Mouse (Mus musculus): ENCODE data around the gene Lrrc8d. TPM values are rescaled to one million over a fixed set of nuclear protein-coding genes. Genes with fewer than 3 reads are reported as not detected.

Lrrc8d gene
- polyA plus RNA-seq, 1 experiment from 2014 or later: 24.7 TPM

GRCm38 (mm10) chr5:105833923-105834322 is 134.2 kb downstream of the Lrrc8d start:
- Histone ChIP-seq H3K27me3 (ENCODE audit: control insufficient read depth, insufficient read depth, low read length) (no peaks in the 10 kb centered on the region), H3K4me3 (ENCODE audit: low read depth, low read length) (no peak overlapping the region), H3K27ac (ENCODE audit: low read depth, low read length) (no peak overlapping the region), H3K9ac (ENCODE audit: low read depth, low read length) (no peak overlapping the region), H3K4me1 (replicated peaks; ENCODE audit: control insufficient read depth, insufficient read depth, low read length) (no peaks in the 10 kb centered on the region), H3K4me2 (replicated peaks; ENCODE audit: low read depth, low read length) (no peak overlapping the region), H3K36me3 (ENCODE audit: control insufficient read depth, insufficient read depth, low read length) (no peaks in the 10 kb centered on the region), H3K9me3 (ENCODE audit: control insufficient read depth, low read length) (no peaks in the 10 kb centered on the region)
- WGBS: 72% methylated on average over 3 of the region's 3 CpGs
- DNase-seq (ENCODE audit: low spot score) (no peak), ATAC-seq (ENCODE audit: low FRiP score) (no peak)

- H3K9ac ChIP-seq (ENCODE audit: low read depth, low read length): no peak overlapping the region
- H3K36me3 ChIP-seq (ENCODE audit: control insufficient read depth, insufficient read depth, low read length): no peaks in the 10 kb centered on the region
- H3K4me3 ChIP-seq (ENCODE audit: low read depth, low read length): no peak overlapping the region
- H3K27me3 ChIP-seq (ENCODE audit: control insufficient read depth, insufficient read depth, low read length): no peaks in the 10 kb centered on the region
- H3K4me1 ChIP-seq (replicated peaks; ENCODE audit: control insufficient read depth, insufficient read depth, low read length): no peaks in the 10 kb centered on the region
- WGBS: 86% methylated on average over 9 of the region's 9 CpGs
- no peak overlapping the region for H3K27ac ChIP-seq (ENCODE audit: low read depth, low read length)
- no peak overlapping the region for H3K4me2 ChIP-seq (replicated peaks; ENCODE audit: low read depth, low read length)
- H3K9me3 ChIP-seq (ENCODE audit: control insufficient read depth, low read length): no peaks in the 10 kb centered on the region
- DNase-seq (ENCODE audit: low spot score) (no peak), ATAC-seq (ENCODE audit: low FRiP score) (no peak)
These were observed 136.2 kb downstream of the Lrrc8d start for GRCm38 (mm10) chr5:105836006-105836405.

DNA sequence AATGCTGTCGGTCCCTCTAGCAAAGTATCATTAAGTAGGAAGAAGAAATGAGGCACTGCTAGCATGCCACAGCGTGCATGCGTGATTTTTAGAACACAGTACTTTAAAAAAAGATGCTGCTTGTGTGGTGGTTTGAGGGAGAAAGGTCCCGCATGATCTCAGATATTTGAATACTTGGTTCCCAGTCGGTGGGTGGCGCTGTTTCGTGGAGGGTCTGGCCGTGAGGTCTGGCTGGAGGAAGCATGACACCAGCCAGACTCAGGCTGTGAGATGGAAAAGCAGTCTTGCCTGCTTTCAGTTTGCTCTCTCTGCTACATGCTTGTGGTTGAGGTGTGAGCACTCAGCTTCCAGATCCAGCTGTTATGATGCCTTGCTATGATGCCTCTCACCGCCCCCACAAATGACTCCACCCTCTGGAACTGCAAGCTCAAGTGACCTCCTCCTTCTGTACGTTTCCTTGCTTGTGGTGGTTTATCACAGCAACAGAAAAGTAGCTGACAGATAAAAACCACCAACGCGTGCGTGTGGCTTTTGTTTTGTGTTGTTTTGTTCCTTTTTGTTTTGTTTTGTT is 140.1 kb downstream of the Lrrc8d start:
- no peak overlapping the region for H3K4me2 ChIP-seq (replicated peaks; ENCODE audit: low read depth, low read length)
- DNase-seq (ENCODE audit: low spot score) (no peak), ATAC-seq (ENCODE audit: low FRiP score) (no peak)
- no peaks in the 10 kb centered on the region for H3K36me3 ChIP-seq (ENCODE audit: control insufficient read depth, insufficient read depth, low read length)
- H3K4me1 ChIP-seq (replicated peaks; ENCODE audit: control insufficient read depth, insufficient read depth, low read length): no peaks in the 10 kb centered on the region
- WGBS: 73% methylated on average over 13 of the region's 13 CpGs
- H3K27me3 ChIP-seq (ENCODE audit: control insufficient read depth, insufficient read depth, low read length): no peaks in the 10 kb centered on the region
- no peak overlapping the region for H3K4me3 ChIP-seq (ENCODE audit: low read depth, low read length)
- H3K9ac ChIP-seq (ENCODE audit: low read depth, low read length): no peak overlapping the region
- H3K27ac ChIP-seq (ENCODE audit: low read depth, low read length): no peak overlapping the region
- H3K9me3 ChIP-seq (ENCODE audit: control insufficient read depth, low read length): no peaks in the 10 kb centered on the region

DNA sequence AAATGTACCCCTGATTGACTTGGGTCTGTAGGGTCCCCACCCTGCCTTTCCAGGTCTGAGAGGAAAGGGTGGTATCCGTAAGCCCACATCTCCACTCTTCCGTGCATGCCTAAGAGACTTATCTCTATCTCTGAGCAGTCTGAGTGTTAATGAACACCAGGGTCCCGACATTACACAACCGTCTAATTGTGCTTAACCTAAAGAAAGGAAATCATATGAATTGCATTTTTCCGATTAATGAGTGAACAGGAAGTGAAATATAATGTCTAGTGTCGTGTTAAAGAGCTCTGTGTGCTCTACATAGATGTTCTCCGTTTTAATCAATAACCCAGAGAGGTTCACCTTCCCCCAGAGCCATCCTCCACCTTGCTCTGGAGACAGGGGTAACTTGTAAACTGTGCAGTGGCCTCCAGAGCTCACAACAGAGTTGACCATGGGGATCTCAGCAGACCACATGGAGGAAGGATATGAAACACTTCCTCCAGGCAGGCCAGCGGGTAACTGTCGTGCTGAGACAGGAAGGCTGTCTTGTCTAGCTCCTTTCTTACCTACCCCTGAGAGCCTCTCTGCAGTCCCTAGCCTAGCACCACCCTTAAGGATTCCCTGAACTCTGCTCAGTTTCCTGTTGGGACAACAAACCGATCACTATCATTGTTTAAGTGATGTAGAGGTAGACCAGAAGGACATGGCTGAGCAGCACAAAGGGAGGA is 144.4 kb downstream of the Lrrc8d start:
- Histone ChIP-seq H3K9ac (ENCODE audit: low read depth, low read length) (no peak overlapping the region), H3K4me2 (replicated peaks; ENCODE audit: low read depth, low read length) (no peak overlapping the region), H3K4me1 (replicated peaks; ENCODE audit: control insufficient read depth, insufficient read depth, low read length) (no peaks in the 10 kb centered on the region), H3K27ac (ENCODE audit: low read depth, low read length) (no peak overlapping the region), H3K4me3 (ENCODE audit: low read depth, low read length) (no peak overlapping the region), H3K36me3 (ENCODE audit: control insufficient read depth, insufficient read depth, low read length) (no peaks in the 10 kb centered on the region), H3K9me3 (ENCODE audit: control insufficient read depth, low read length) (no peaks in the 10 kb centered on the region), H3K27me3 (ENCODE audit: control insufficient read depth, insufficient read depth, low read length) (no peaks in the 10 kb centered on the region)
- ATAC-seq (ENCODE audit: low FRiP score) (no peak), DNase-seq (ENCODE audit: low spot score) (no peak)
- WGBS: 82% methylated on average over 10 of the region's 10 CpGs

DNA sequence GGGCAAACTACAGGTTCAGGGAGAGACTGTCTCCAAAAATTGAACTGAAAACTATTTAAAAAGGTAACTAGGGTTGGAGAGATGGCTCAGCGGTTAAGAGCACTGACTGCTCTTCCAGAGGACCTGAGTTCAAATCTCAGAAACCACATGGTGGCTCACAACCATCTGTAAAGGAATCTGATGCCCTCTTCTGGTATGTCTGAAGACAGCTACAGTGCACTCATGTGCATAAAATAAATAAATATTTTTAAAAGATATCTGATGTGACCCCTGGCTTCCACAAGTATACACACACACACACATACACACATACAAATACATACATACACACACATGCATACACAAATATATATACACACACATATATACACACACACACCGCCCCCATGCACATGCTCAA is 145.3 kb downstream of the Lrrc8d start:
- DNase-seq (ENCODE audit: low spot score): no peak
- H3K9ac ChIP-seq (ENCODE audit: low read depth, low read length): no peak overlapping the region
- no peaks in the 10 kb centered on the region for H3K27me3 ChIP-seq (ENCODE audit: control insufficient read depth, insufficient read depth, low read length)
- WGBS: 88% methylated on average over 2 of the region's 2 CpGs
- H3K27ac ChIP-seq (ENCODE audit: low read depth, low read length): no peak overlapping the region
- H3K4me1 ChIP-seq (replicated peaks; ENCODE audit: control insufficient read depth, insufficient read depth, low read length): no peaks in the 10 kb centered on the region
- H3K4me3 ChIP-seq (ENCODE audit: low read depth, low read length): no peak overlapping the region
- H3K36me3 ChIP-seq (ENCODE audit: control insufficient read depth, insufficient read depth, low read length): no peaks in the 10 kb centered on the region
- H3K4me2 ChIP-seq (replicated peaks; ENCODE audit: low read depth, low read length): no peak overlapping the region
- H3K9me3 ChIP-seq (ENCODE audit: control insufficient read depth, low read length): no peaks in the 10 kb centered on the region
- ATAC-seq (ENCODE audit: low FRiP score): no peak

- H3K4me2 ChIP-seq (replicated peaks; ENCODE audit: low read depth, low read length): no peak overlapping the region
- ATAC-seq (ENCODE audit: low FRiP score) (no peak), DNase-seq (ENCODE audit: low spot score) (no peak)
- H3K4me3 ChIP-seq (ENCODE audit: low read depth, low read length): no peak overlapping the region
- no peaks in the 10 kb centered on the region for H3K9me3 ChIP-seq (ENCODE audit: control insufficient read depth, low read length)
- H3K9ac ChIP-seq (ENCODE audit: low read depth, low read length): no peak overlapping the region
- no peaks in the 10 kb centered on the region for H3K4me1 ChIP-seq (replicated peaks; ENCODE audit: control insufficient read depth, insufficient read depth, low read length)
- WGBS: 87% methylated on average over 8 of the region's 8 CpGs
- no peak overlapping the region for H3K27ac ChIP-seq (ENCODE audit: low read depth, low read length)
- H3K27me3 ChIP-seq (ENCODE audit: control insufficient read depth, insufficient read depth, low read length): no peaks in the 10 kb centered on the region
- no peaks in the 10 kb centered on the region for H3K36me3 ChIP-seq (ENCODE audit: control insufficient read depth, insufficient read depth, low read length)
These were observed 148.0 kb downstream of the Lrrc8d start for GRCm38 (mm10) chr5:105847726-105848125.

DNA sequence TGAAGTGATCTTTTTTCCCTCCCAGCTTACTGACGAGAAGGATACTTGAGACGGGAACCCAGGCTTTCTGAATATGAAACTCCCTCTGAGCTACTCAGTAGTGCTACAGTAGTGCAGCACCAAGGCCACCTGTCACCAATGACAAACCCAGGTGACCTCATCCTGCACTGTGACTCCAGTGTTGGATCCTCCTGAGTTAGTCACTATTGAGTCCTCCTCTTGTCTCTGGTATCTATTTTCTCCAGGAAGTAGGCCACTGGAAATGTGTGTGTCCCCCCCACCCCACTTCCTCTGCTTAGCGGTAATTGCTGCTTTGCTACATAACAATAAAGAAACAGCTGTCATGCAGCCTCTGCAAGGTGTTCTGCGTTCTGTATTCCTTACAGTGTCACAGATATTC is 149.5 kb downstream of the Lrrc8d start:
- Histone ChIP-seq H3K4me1 (replicated peaks; ENCODE audit: control insufficient read depth, insufficient read depth, low read length) (no peaks in the 10 kb centered on the region), H3K27ac (ENCODE audit: low read depth, low read length) (no peak overlapping the region), H3K36me3 (ENCODE audit: control insufficient read depth, insufficient read depth, low read length) (no peaks in the 10 kb centered on the region), H3K9me3 (ENCODE audit: control insufficient read depth, low read length) (no peaks in the 10 kb centered on the region), H3K27me3 (ENCODE audit: control insufficient read depth, insufficient read depth, low read length) (no peaks in the 10 kb centered on the region), H3K9ac (ENCODE audit: low read depth, low read length) (no peak overlapping the region), H3K4me3 (ENCODE audit: low read depth, low read length) (no peak overlapping the region), H3K4me2 (replicated peaks; ENCODE audit: low read depth, low read length) (no peak overlapping the region)
- 88% methylated on average over 4 of the region's 4 CpGs for WGBS
- ATAC-seq (ENCODE audit: low FRiP score) (no peak), DNase-seq (ENCODE audit: low spot score) (no peak)

- ATAC-seq (ENCODE audit: low FRiP score) (no peak), DNase-seq (ENCODE audit: low spot score) (no peak)
- Histone ChIP-seq H3K9me3 (ENCODE audit: control insufficient read depth, low read length) (no peaks in the 10 kb centered on the region), H3K4me2 (replicated peaks; ENCODE audit: low read depth, low read length) (no peak overlapping the region), H3K36me3 (ENCODE audit: control insufficient read depth, insufficient read depth, low read length) (no peaks in the 10 kb centered on the region), H3K4me1 (replicated peaks; ENCODE audit: control insufficient read depth, insufficient read depth, low read length) (no peaks in the 10 kb centered on the region), H3K4me3 (ENCODE audit: low read depth, low read length) (no peak overlapping the region), H3K27ac (ENCODE audit: low read depth, low read length) (no peak overlapping the region), H3K9ac (ENCODE audit: low read depth, low read length) (no peak overlapping the region), H3K27me3 (ENCODE audit: control insufficient read depth, insufficient read depth, low read length) (no peaks in the 10 kb centered on the region)
- WGBS: 74% methylated on average over 3 of the region's 3 CpGs
These were observed 149.9 kb downstream of the Lrrc8d start for GRCm38 (mm10) chr5:105849643-105850042.

- H3K27me3 ChIP-seq (ENCODE audit: control insufficient read depth, insufficient read depth, low read length): no peaks in the 10 kb centered on the region
- no peak overlapping the region for H3K9ac ChIP-seq (ENCODE audit: low read depth, low read length)
- WGBS: 87% methylated on average over 9 of the region's 9 CpGs
- ATAC-seq (ENCODE audit: low FRiP score) (no peak), DNase-seq (ENCODE audit: low spot score) (no peak)
- no peak overlapping the region for H3K27ac ChIP-seq (ENCODE audit: low read depth, low read length)
- H3K9me3 ChIP-seq (ENCODE audit: control insufficient read depth, low read length): no peaks in the 10 kb centered on the region
- no peak overlapping the region for H3K4me2 ChIP-seq (replicated peaks; ENCODE audit: low read depth, low read length)
- no peaks in the 10 kb centered on the region for H3K4me1 ChIP-seq (replicated peaks; ENCODE audit: control insufficient read depth, insufficient read depth, low read length)
- H3K4me3 ChIP-seq (ENCODE audit: low read depth, low read length): no peak overlapping the region
- no peaks in the 10 kb centered on the region for H3K36me3 ChIP-seq (ENCODE audit: control insufficient read depth, insufficient read depth, low read length)
These were observed 153.5 kb downstream of the Lrrc8d start for GRCm38 (mm10) chr5:105853271-105853670.

Measured in hindbrain, embryonic 11.5 days (tissue).